Mouse (Mus musculus): ENCODE measurements around the gene Krt80. TPM values are rescaled to one million over a fixed set of nuclear protein-coding genes. Genes with fewer than 3 reads are reported as not detected.
"Not testable (repeated sequence)": the region's sequence is repeated elsewhere in the genome, so short reads cannot be mapped to it uniquely, and the experiment has no call there.

Krt80 gene
- polyA plus RNA-seq, 1 experiment = 15.6 TPM

- Histone ChIP-seq H3K4me1 (ENCODE audit: control insufficient read depth, insufficient read depth, low read length) (peaks cover 30% of the 10 kb centered on the region), H3K27ac (ENCODE audit: insufficient read depth, low read depth, low read length) (no peak overlapping the region), H3K4me3 (ENCODE audit: insufficient read depth, low read length) (no peak overlapping the region)
- TF ChIP-seq POLR2A (IDR thresholded peaks at IDR 0.05; ENCODE audit: borderline replicate concordance, low read depth, low read length) = no peak
- no peak for TF ChIP-seq CTCF (IDR thresholded peaks at IDR 0.05; ENCODE audit: low read depth, low read length)
Measured at GRCm38 (mm10) chr15:101331090-101331489, 38.9 kb downstream of the Krt80 start.

GRCm38 (mm10) chr15:101329564-101329892 is 40.4 kb downstream of the Krt80 start:
- no peak overlapping the region for H3K4me3 ChIP-seq (ENCODE audit: insufficient read depth, low read length)
- H3K4me1 ChIP-seq (ENCODE audit: control insufficient read depth, insufficient read depth, low read length) = peaks cover 20% of the 10 kb centered on the region
- TF ChIP-seq POLR2A (IDR thresholded peaks at IDR 0.05; ENCODE audit: borderline replicate concordance, low read depth, low read length) = no peak
- TF ChIP-seq CTCF (IDR thresholded peaks at IDR 0.05; ENCODE audit: low read depth, low read length) = no peak
- no peak overlapping the region for H3K27ac ChIP-seq (ENCODE audit: insufficient read depth, low read depth, low read length)

- Histone ChIP-seq H3K27ac (ENCODE audit: insufficient read depth, low read depth, low read length) (no peak overlapping the region), H3K4me3 (ENCODE audit: insufficient read depth, low read length) (no peak overlapping the region), H3K4me1 (ENCODE audit: control insufficient read depth, insufficient read depth, low read length) (peaks cover 15% of the 10 kb centered on the region)
- TF ChIP-seq CTCF (IDR thresholded peaks at IDR 0.05; ENCODE audit: low read depth, low read length) = no peak
- TF ChIP-seq POLR2A (IDR thresholded peaks at IDR 0.05; ENCODE audit: borderline replicate concordance, low read depth, low read length) = no peak
Measured at GRCm38 (mm10) chr15:101328876-101329563, 40.9 kb downstream of the Krt80 start.

DNA sequence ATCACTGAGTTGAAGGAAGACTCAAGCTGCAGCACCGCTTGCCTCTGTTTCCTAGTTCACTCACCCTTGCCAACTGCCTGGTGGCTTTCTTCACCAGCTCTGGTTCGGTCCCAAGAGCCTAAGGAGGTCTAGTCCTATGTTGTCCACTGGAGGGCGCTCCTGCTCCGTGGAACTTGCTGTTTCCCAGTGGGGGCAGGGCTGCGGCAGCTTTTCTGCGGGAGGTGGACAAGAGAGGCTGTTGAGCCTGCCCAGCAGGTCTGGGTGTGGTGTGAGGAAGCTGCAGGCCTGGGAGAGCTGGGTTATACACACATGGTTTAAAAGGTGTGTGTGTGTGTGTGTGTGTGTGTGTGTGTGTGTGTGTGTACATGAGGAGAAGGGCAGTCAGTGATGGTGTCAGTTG is 42.7 kb downstream of the Krt80 start:
- H3K27ac ChIP-seq (ENCODE audit: insufficient read depth, low read depth, low read length) = no peak overlapping the region
- 0 out of 2 replicates have a peak, but pooled peaks cover 5% of the 10 kb centered on the region for H3K4me1 ChIP-seq (ENCODE audit: control insufficient read depth, insufficient read depth, low read length)
- TF ChIP-seq CTCF (IDR thresholded peaks at IDR 0.05; ENCODE audit: low read depth, low read length) (peak; percentile 82), POLR2A (IDR thresholded peaks at IDR 0.05; ENCODE audit: borderline replicate concordance, low read depth, low read length) (no peak)

DNA sequence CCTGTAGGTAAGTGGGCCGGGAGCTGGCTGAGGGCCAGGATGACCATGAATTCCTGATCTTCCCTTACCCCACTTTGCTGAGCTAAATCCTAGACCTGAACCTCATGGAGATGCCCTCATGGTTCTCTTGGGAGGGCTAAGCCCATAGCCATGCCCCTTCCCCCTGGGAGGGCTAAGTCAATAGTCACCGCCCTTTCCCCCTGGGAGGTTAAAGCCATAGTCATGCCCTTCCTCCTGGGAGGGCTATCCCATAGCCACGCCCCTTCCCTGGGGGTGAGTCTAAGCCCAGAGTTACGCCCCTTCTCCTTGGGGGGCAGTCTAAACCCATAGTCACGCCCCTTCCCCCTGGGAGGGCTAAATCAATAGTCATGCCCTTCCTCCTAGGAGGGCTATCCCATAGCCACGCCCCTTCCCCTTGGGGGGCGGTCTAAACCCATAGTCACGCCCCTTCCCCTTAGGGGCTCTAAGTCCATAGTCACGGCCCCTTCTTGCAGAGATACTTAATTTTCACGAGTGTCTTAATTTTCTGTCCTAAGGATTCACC is 43.9 kb downstream of the Krt80 start:
- Histone ChIP-seq H3K4me1 (ENCODE audit: control insufficient read depth, insufficient read depth, low read length) (0 out of 2 replicates have a peak, but pooled peaks cover 5% of the 10 kb centered on the region), H3K4me3 (ENCODE audit: insufficient read depth, low read length) (no peak overlapping the region), H3K27ac (ENCODE audit: insufficient read depth, low read depth, low read length) (no peak overlapping the region)
- no peak for TF ChIP-seq POLR2A (IDR thresholded peaks at IDR 0.05; ENCODE audit: borderline replicate concordance, low read depth, low read length)
- TF ChIP-seq CTCF (IDR thresholded peaks at IDR 0.05; ENCODE audit: low read depth, low read length) = no peak

More for the DNA sequence above, 42.7 kb downstream of the Krt80 start:
- no peak overlapping the region for H3K4me3 ChIP-seq (ENCODE audit: insufficient read depth, low read length)

DNA sequence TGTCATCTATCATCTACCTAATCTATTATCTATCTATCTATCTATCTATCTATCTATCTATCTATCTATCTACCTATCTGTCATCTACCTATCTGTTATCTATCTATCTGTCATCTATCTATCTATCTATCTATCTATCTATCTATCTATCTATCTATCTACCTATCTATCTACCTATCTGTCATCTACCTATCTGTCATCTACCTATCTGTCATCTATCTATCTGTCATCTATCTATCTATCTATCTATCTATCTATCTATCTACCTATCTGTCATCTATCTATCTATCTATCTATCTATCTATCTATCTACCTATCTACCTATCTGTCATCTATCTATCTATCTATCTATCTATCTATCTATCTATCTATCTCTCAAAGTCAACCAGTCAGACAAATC is 45.6 kb downstream of the Krt80 start:
- H3K4me1 ChIP-seq (ENCODE audit: control insufficient read depth, insufficient read depth, low read length) = peaks cover 18% of the 10 kb centered on the region
- not testable (repeated sequence) for H3K27ac ChIP-seq (ENCODE audit: insufficient read depth, low read depth, low read length); H3K4me3 ChIP-seq (ENCODE audit: insufficient read depth, low read length)

DNA sequence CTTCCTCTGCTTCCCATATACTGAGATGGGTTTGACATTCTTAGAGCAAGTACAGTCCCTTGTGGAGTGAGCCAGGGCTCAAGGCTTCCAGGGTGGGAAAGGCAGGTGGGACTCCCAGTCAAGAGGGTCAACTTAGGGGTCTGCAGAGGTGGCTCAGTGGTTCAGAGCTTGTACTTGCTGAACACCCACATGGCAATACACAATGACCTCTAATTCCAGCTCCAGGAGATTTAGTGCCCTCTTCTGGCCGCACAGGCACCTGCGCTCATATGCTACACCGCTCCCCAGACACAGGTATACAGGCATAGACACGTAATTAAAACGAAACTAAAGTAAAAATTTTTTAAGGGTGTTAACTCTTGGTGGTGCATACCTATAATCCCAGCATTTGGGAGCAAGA is 46.5 kb downstream of the Krt80 start:
- no peak overlapping the region for H3K27ac ChIP-seq (ENCODE audit: insufficient read depth, low read depth, low read length)
- H3K4me3 ChIP-seq (ENCODE audit: insufficient read depth, low read length) = no peak overlapping the region
- H3K4me1 ChIP-seq (ENCODE audit: control insufficient read depth, insufficient read depth, low read length) = peaks cover 23% of the 10 kb centered on the region
- peak; percentile 24; the same call in 1 of the 2 replicates for TF ChIP-seq CTCF (IDR thresholded peaks at IDR 0.05; ENCODE audit: low read depth, low read length)
- TF ChIP-seq POLR2A (IDR thresholded peaks at IDR 0.05; ENCODE audit: borderline replicate concordance, low read depth, low read length) = no peak

- TF ChIP-seq CTCF (IDR thresholded peaks at IDR 0.05; ENCODE audit: low read depth, low read length) = no peak
- Histone ChIP-seq H3K4me3 (ENCODE audit: insufficient read depth, low read length) (no peak overlapping the region), H3K4me1 (ENCODE audit: control insufficient read depth, insufficient read depth, low read length) (peaks cover 28% of the 10 kb centered on the region), H3K27ac (ENCODE audit: insufficient read depth, low read depth, low read length) (no peak overlapping the region)
Measured at GRCm38 (mm10) chr15:101322640-101323039, 47.3 kb downstream of the Krt80 start.

DNA sequence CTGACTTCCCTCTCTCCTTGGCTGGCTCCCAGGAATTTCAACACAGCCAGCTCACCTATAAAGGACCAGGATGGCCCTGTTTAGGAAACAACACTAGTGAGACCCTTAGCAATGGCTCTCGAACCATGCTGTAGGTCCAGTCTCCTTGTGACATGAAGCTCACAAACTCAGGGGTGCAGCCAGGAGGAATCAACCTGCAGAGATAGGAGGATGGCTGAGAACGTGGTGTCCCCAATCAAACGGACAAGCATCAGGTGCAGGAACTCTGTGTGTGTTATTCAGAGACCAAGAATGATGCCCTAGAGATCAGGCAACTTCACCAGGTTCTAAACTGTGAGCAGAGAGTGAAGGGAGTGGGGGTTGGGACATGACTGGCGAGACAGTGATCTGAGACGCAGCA is 47.9 kb downstream of the Krt80 start:
- Histone ChIP-seq H3K4me1 (ENCODE audit: control insufficient read depth, insufficient read depth, low read length) (peaks cover 33% of the 10 kb centered on the region), H3K27ac (ENCODE audit: insufficient read depth, low read depth, low read length) (no peak overlapping the region), H3K4me3 (ENCODE audit: insufficient read depth, low read length) (no peak overlapping the region)
- no peak for TF ChIP-seq CTCF (IDR thresholded peaks at IDR 0.05; ENCODE audit: low read depth, low read length)
- no peak for TF ChIP-seq POLR2A (IDR thresholded peaks at IDR 0.05; ENCODE audit: borderline replicate concordance, low read depth, low read length)

GRCm38 (mm10) chr15:101321126-101321525 is 48.8 kb downstream of the Krt80 start:
- TF ChIP-seq POLR2A (IDR thresholded peaks at IDR 0.05; ENCODE audit: borderline replicate concordance, low read depth, low read length) = no peak
- TF ChIP-seq CTCF (IDR thresholded peaks at IDR 0.05; ENCODE audit: low read depth, low read length) = no peak
- no peak overlapping the region for H3K27ac ChIP-seq (ENCODE audit: insufficient read depth, low read depth, low read length)

More at GRCm38 (mm10) chr15:101321126-101321525, 48.8 kb downstream of the Krt80 start:
- Histone ChIP-seq H3K4me1 (ENCODE audit: control insufficient read depth, insufficient read depth, low read length) (peaks cover 42% of the 10 kb centered on the region), H3K4me3 (ENCODE audit: insufficient read depth, low read length) (no peak overlapping the region)

Measured in bone marrow macrophage, adult 2 months (primary cell).